Mouse (Mus musculus): ENCODE results near the gene Leng9.

- TF ChIP-seq POLR2A (IDR thresholded peaks at IDR 0.05; ENCODE audit: insufficient read depth, low read length), result no peak
- TF ChIP-seq EP300 (IDR thresholded peaks at IDR 0.05; ENCODE audit: insufficient read depth, low read depth, low read length), result no peak
These were observed 15.1 kb upstream of the Leng9 start for GRCm38 (mm10) chr7:4165286-4165685.

Measured in ES-Bruce4 (cell line).